Mouse (Mus musculus): ENCODE results near the gene Ankrd27.

DNA sequence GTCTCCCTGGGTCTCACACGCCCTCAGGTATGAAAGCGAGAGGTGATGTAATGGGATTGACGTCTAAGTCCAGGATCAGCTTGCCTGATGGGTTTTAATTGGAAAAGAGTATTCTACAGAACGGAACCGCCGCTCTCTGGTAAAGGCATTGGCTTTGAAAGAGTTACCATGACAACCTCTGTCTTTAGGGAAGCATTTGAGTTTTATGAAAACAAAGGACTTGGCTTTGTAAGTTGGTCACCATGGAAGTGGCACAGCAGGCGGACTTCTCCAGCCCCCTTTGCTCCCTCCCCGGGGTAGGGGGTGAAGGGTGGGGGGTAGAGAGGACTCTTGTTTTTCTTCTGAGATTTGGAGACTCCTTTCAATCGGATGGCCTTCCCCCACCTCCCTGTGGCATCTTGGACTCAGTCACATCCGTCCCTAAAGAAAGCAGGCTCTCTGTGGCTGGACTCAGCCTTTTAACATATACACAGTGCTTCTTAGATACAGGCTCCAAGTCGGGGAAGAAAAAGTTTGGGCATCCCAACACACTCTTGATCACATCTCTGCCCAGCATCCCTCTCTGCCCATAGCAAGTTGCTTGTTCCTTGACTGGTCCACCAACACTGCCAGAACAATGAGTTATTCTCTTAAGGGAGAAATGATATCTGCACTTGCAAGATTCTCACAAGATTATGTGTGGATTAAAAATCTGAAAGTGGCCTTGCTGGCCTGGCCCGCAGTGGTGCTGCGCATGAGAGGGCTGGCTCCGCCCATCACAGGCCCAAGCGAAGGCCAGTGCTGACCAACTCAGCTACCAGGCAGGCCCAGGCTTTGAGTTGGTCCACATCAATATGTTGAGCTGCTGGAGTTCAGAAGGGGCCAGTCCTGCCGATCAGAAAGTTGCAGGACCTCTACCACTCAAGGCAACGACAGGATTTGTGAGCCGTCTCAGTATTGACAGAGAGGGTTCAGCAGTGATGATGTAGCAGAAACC is 82.3 kb downstream of the Ankrd27 start:
- TF ChIP-seq TAL1 (IDR thresholded peaks at IDR 0.05; ENCODE audit: low read length) (no peak), GATA1 (IDR thresholded peaks at IDR 0.05; ENCODE audit: low read length) (no peak)
